Mouse (Mus musculus): ENCODE data around the gene Apmap. TPM values are rescaled to one million over a fixed set of nuclear protein-coding genes. Genes with fewer than 3 reads are reported as not detected.

The Apmap gene
- polyA plus RNA-seq, 1 experiment, result 132 TPM

Other genes starting within 250 kb of the Apmap start
- 2.6 and 2.7 TPM in 2 replicates for gene 3300002I08Rik, start 245.8 kb downstream of the Apmap start, polyA plus RNA-seq (2012; rRNA removed)
- gene Zfp442, start 157.1 kb downstream of the Apmap start, polyA plus RNA-seq (2012; rRNA removed), result 0.41 and 0.43 TPM in 2 replicates
- not detected in 2 replicates for gene Zfp345, start 123.5 kb downstream of the Apmap start, polyA plus RNA-seq (2012; rRNA removed)
- gene Cst7, start 38.2 kb downstream of the Apmap start, polyA plus RNA-seq (2012; rRNA removed), result 0.47 TPM in 2 replicates
- gene Acss1, start 59.9 kb upstream of the Apmap start, polyA plus RNA-seq (2012; rRNA removed), result 33.4 and 42.7 TPM in 2 replicates
- gene Vsx1, start 80.8 kb upstream of the Apmap start, polyA plus RNA-seq (2012; rRNA removed), result not detected in 2 replicates
- 55.0 and 56.2 TPM in 2 replicates for gene Entpd6, start 140.5 kb upstream of the Apmap start, polyA plus RNA-seq (2012; rRNA removed)
- 110 and 124 TPM in 2 replicates for gene Pygb, start 178.2 kb upstream of the Apmap start, polyA plus RNA-seq (2012; rRNA removed)

All from gonadal fat pad, adult 2 months (tissue).